Mouse (Mus musculus) midbrain, embryonic 12.5 days (tissue): ENCODE data around the gene Nphp4. TPM values are rescaled to one million over a fixed set of nuclear protein-coding genes. Genes with fewer than 3 reads are reported as not detected.

ENCODE experiments used
- polyA plus RNA-seq: library from polyadenylated mRNA; unstranded; fragments of >200 nt; fragmentation: Nextera tagmentation; extraction: Ambion mirVana; gene quantifications from 2 replicates; pipeline ENCODE4 v1.2.1, GENCODE M21; 2016

Gene Nphp4
- polyA plus RNA-seq, 1 experiment from 2014 or later = 8.1 TPM

Other genes with a start within 250 kb of the Nphp4 start
- 12.3 and 15.4 TPM in 2 replicates for gene Gpr153, start 202.5 kb upstream of the Nphp4 start, polyA plus RNA-seq
- gene Hes3, start 185.0 kb upstream of the Nphp4 start, polyA plus RNA-seq = 4.0 and 5.2 TPM in 2 replicates
- gene Icmt, start 179.5 kb upstream of the Nphp4 start, polyA plus RNA-seq = 22.6 and 24.5 TPM in 2 replicates
- gene Rnf207, start 157.7 kb upstream of the Nphp4 start, polyA plus RNA-seq = 2.7 and 2.8 TPM in 2 replicates
- 264 and 283 TPM in 2 replicates for gene Rpl22, start 151.0 kb upstream of the Nphp4 start, polyA plus RNA-seq
- 3.5 and 4.9 TPM in 2 replicates for gene Chd5, start 138.1 kb upstream of the Nphp4 start, polyA plus RNA-seq
- gene Kcnab2, start 1.2 kb downstream of the Nphp4 start, polyA plus RNA-seq = 19.7 and 24.5 TPM in 2 replicates